Mouse (Mus musculus): ENCODE measurements around the gene Foxp4.

DNA sequence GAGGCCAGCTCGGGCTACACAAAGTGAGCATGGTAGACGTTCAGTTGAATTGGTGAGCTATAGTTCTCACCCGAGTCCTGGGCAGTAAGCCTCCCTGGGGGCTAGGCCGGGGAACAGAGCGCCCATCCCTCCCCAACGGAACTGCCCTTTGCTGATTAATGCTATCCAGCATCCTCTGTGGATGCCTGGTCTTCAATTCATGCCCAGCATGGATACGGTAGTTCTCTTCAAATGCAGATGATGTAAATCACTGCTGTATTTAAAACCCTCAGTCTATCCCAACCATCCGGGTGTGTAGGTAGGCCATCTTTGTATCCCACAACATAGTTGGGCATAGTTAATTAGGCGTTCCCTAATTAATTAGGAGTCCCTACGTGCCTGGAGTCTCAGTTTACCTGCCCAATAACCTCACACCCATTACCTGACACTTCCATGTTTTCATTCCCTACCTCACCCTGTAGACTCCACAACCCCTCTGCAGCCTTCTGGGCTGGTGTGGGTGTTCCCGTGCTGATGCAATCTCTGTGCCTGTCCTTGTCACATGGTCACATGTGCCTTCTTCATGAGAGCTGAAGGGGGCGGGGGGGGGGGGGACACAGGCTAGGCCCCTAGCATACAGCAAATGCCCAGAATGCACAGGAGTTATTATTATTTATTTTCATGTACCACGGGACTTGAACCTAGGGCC lies 106.3 kb downstream of the Foxp4 start:
- TF ChIP-seq GATA1 (IDR thresholded peaks at IDR 0.05; ENCODE audit: low read length) (no peak), TAL1 (IDR thresholded peaks at IDR 0.05; ENCODE audit: low read length) (no peak)

All from erythroblast, embryonic 14.5 days (primary cell).